Mouse (Mus musculus) kidney, postnatal 36 days (tissue): ENCODE results near the gene Abo.
"Not testable (repeated sequence)": the region's sequence is repeated elsewhere in the genome, so short reads cannot be mapped to it uniquely, and the experiment has no call there.

ENCODE experiments used
- DNase-seq, 2 experiments: peaks; one replicate each; pipeline ENCODE4 v3.0.0; 2021 to 2022; ENCODE audit warnings: mixed read lengths in 2 of 2

Abo gene

GRCm38 (mm10) chr2:26864879-26865278 lies at the start of gene Abo:
Gene Abo, minus strand, starts transcription at chr2:26864979.
- DNase-seq, result no peak

- no peak for DNase-seq
These were observed 49.6 kb upstream of the Abo start for GRCm38 (mm10) chr2:26914148-26914941.

DNA sequence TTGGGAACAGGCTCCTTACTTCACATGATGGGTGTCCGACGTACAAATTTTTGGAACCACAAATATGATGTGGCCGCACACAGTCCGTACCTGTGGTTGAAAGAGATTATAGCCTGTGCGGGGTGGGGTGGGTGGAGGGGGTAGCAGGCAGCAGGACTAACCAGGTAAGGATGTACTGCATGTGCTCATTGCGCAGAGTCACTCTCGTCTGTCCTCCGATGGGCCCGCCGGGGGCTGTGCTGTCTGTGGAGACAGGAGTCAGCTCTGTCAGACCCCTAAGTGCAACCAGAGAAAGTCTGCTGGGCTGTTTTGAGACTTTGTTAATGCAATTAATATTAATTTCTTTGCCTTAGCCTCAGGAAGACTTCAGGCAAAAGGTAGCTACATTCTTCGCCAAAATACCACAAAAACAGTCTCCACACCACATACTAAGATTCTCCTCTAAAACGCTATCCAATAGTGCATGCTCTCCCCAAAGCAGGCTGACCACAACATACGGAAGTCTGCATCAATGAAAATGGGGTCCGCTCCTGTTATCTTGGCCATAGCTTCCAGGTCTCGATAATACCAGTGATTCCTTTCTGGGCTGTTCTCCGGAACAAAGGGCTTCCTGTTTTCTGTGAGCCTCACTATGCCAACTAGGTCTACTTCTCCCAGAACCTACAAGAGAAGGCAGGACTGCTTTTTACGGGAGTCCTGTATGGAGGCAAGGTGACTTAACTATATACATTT lies 48.8 kb upstream of the Abo start:
- DNase-seq, result no peak

DNA sequence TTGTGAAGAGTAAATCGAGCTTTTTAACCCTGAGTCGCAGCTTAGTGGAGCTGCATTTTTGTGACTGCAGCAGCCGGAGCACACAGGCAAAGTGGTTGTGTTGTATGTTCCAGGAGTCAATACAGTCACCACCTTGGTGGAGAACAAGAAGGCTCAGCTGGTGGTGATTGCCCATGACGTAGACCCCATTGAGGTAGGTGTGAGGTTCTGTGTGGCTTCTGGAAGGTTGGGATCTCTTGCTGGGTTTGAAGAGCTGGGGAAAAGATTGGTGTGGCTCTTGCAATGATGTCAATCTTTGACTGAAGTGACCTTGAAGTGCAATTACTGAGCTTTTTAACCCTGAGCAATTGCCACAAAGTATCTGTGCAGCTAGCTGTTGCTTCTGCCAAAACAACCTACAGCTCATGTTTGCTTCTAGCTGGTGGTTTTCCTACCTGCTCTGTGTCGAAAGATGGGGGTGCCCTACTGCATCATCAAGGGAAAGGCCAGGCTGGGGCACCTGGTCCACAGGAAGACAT lies 47.5 kb upstream of the Abo start:
- no peak for DNase-seq

- peak in 1 of 2 experiments; percentile 70 for DNase-seq
These were observed 46.4 kb upstream of the Abo start for GRCm38 (mm10) chr2:26910994-26911765.

DNA sequence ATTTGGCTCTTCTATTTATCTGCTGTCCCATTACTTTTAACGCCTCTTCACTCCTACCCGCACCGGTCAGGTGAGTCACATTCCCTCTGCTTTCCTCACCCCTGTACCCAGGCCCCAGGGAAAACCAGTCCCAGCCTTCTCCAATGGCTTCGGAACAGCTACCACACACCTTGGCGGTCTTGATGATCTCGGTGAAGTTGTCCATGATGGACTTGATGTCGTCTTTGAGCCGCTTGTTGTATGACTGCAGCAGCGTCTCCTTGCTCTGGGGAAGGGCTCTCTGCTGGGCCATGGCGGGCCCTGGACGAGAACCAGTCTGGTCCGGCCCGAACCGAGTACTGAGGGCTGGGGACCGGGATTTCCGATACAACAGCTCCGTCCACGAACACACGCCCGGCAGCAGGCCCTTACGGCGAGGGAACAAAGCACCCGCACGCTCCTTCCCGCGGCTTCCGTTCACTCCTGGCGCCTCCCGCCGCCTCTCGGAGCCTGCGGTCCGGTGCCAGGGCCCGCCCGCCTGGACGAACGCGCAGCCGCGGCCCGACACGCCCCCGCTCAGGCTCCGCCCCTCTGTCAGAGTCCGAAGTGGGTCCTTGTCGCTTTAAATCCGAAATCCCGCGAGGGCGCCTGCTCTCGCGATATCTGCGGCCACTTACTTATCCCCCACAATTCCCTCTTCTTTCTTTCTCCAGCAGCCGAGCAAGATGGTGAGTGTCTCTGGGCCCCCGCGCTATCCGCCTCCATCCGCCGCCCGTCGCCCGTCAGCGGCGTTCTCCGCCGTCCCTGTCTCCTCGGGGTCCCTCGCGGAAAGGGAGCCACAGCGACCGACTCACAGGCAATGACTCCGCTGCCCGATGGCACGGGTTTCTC lies 45.6 kb upstream of the Abo start, which contains the start of the genes Med22 and Rpl7a:
Med22 (minus strand) TSS at position 554 of the 870 bp plus-strand sequence.
Rpl7a (plus strand) TSS at position 641 of the 870 bp plus-strand sequence.
- peak; percentile 100 for DNase-seq

- DNase-seq, result no peak
These were observed 44.6 kb upstream of the Abo start for GRCm38 (mm10) chr2:26909387-26909784.

GRCm38 (mm10) chr2:26908710-26909386 lies 44.1 kb upstream of the Abo start:
- DNase-seq, result no peak

DNA sequence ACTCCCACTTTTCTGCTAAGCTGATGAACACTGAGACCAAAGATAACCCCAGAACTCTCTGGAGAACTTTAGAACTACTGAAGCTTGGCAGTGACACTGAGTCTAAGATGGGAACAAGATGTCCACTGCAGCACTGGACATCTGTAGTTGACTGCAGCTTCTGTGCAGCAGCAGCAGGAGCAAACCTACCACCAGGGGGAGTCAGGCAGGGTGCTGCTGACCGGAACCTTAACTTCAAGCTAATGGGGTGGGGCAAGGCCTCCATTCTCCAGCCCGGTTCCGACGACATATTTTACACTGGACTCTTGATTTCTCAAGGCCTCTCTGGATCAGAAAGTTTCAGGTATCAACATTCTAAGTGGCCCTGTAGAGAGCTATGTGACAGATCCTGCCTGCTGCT lies 42.3 kb upstream of the Abo start:
- DNase-seq, result peak; percentile 60 to 83

GRCm38 (mm10) chr2:26906431-26906830 lies 41.7 kb upstream of the Abo start:
- DNase-seq, result no peak

GRCm38 (mm10) chr2:26905936-26906335 lies 41.2 kb upstream of the Abo start:
- no peak for DNase-seq

- DNase-seq, result no peak
These were observed 38.5 kb upstream of the Abo start for GRCm38 (mm10) chr2:26903311-26903710.

- DNase-seq, result peak; percentile 97 to 99
These were observed 37.9 kb upstream of the Abo start, which contains the start of gene Surf6 for GRCm38 (mm10) chr2:26902467-26903220. Gene Surf6, minus strand, starts transcription at chr2:26902879.

DNA sequence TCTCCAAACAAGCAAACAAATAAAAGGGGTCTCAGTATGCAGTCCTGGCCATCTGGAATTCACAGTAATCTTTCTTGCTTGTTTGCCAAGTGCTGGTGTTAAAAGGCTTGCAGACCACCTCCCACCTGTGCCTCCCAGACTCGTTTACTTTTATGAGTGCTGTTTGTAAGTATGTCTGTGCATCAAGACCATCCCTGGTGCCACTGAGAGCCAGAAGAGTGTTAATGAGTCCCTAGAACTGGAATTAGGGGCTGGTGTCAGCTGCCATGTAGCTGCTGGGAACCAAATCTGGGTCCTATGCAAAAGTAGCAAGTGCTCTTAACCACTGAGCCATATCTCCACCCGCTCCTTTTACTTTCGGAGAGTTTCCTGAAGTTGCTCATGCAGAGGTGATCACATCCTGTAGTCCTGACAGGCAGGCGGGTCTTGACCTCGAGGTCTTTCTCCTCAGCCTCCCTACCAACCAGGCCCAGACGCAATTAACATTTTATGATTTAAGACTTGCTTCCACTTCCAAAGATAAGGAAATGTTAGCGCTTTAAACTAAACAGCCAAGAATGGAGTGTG lies 37.1 kb upstream of the Abo start:
- DNase-seq, result no peak

- no peak for DNase-seq
These were observed 36.0 kb upstream of the Abo start for GRCm38 (mm10) chr2:26900731-26901130.

GRCm38 (mm10) chr2:26895898-26896297 lies 31.1 kb upstream of the Abo start:
- no peak for DNase-seq

GRCm38 (mm10) chr2:26886170-26886569 lies 21.4 kb upstream of the Abo start:
- DNase-seq, result not testable (repeated sequence)

- DNase-seq, result not testable (repeated sequence)
These were observed 20.8 kb upstream of the Abo start for GRCm38 (mm10) chr2:26885541-26885940.

- no peak for DNase-seq
These were observed 13.8 kb upstream of the Abo start for GRCm38 (mm10) chr2:26878571-26878970.

GRCm38 (mm10) chr2:26870666-26871065 lies 5.9 kb upstream of the Abo start:
- DNase-seq, result no peak
